ENCODE assay signal across 8 mouse cellular contexts in the genomic region with DNA sequence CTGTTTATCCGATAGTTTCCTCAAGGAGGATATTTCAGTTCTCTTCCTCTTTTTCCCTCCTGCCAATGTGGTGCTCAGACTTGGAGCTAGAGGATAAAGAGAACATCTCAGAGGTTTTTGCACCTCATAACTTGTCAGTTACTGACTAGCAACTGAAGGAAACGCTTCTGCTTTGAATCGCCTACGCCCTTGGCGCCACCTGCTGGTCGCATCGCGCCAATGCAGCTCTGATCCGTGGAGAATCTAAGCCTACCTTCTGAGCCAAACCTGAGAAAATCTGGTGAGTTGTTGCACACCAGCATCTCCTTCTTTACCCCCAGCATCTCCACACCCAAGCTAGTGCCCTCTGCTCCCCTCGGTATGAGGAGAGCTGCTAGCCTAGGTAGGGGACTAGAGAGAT. TPM values are rescaled to one million over a fixed set of nuclear protein-coding genes. Genes with fewer than 3 reads are reported as not detected.
DNase-seq lines count a peak whose midpoint lies in the region.

No protein-coding gene starts in this region.

- peak; percentile 91 to 92 for DNase-seq in B cell, adult 2 months
- peak; percentile 60 for DNase-seq in Muller cell, postnatal 12 days (ENCODE audit: inconsistent ontology term)
- DNase-seq in cerebellum, adult 8-10 months: peak; percentile 85
- peak; percentile 90 for DNase-seq in gastrocnemius, postnatal 10 days
- DNase-seq in kidney, postnatal 25 days: peak; percentile 80 to 91
- DNase-seq in lung, adult 18-20 months: peak; percentile 79 to 83
- DNase-seq in right cerebral cortex, postnatal 10 days (ENCODE audit: low spot score in 2 of 2): peak; percentile 80 to 88
- DNase-seq in urinary bladder, postnatal 25 days (ENCODE audit: low spot score): peak; percentile 86

RNA-seq across cellular contexts. Expression of gene N4bp1, which starts 18.0 kb away (rescaled TPM):
- 10 to 100 TPM; 15.4 to 21.7 TPM for total RNA-seq in gastrocnemius, postnatal 10 days (2021)

Comparison
In these comparisons a context has a peak if more than half of its experiments do, and no peak if none do; other contexts are left out.
1. Peak in every context shown above with its lines: DNase-seq.